Mouse (Mus musculus) stomach, embryonic 16.5 days (tissue): ENCODE measurements around the gene Rrp15. TPM values are rescaled to one million over a fixed set of nuclear protein-coding genes. Genes with fewer than 3 reads are reported as not detected.

Source experiments
- ATAC-seq: fragments of 200-750 bp; cut with Nextera tagmentation; 2 replicates; pipeline ENCODE4 v1.8.0; 2017; ENCODE audit warnings: moderate number of reproducible peaks, moderate TSS enrichment; ENCODE audit not compliant: insufficient read depth, low FRiP score
- H3K27ac ChIP-seq: fragments of 300-500 bp; sonication (generic); 2 replicates; pipeline ENCODE4 v1.5.1; 2014; ENCODE audit warnings: low read length
- H3K27me3 ChIP-seq: fragments of 300-500 bp; sonication (generic); 2 replicates; pipeline ENCODE4 v1.6.1; 2014; ENCODE audit warnings: low read length, control low read depth, mixed read lengths; ENCODE audit not compliant: control insufficient read depth, insufficient read depth
- H3K36me3 ChIP-seq: fragments of 300-500 bp; sonication (generic); 2 replicates; pipeline ENCODE4 v1.6.1; 2014; ENCODE audit warnings: low read length; ENCODE audit not compliant: control insufficient read depth, insufficient read depth
- H3K4me1 ChIP-seq: fragments of 300-500 bp; sonication (generic); 2 replicates; pipeline ENCODE4 v1.6.1; 2014; ENCODE audit warnings: low read length, control low read depth, mixed read lengths; ENCODE audit not compliant: control insufficient read depth, insufficient read depth
- H3K4me2 ChIP-seq: fragments of 300-500 bp; sonication (generic); 2 replicates; pipeline ENCODE4 v1.6.1; 2014; ENCODE audit warnings: low read depth, low read length, mixed read lengths
- H3K4me3 ChIP-seq: fragments of 300-500 bp; sonication (generic); replicated peaks from 2 replicates; pipeline ENCODE4 v1.5.1; 2014; ENCODE audit warnings: mild to moderate bottlenecking, low read length
- H3K9ac ChIP-seq: fragments of 300-500 bp; sonication (generic); 2 replicates; pipeline ENCODE4 v1.6.1; 2014; ENCODE audit warnings: low read length
- H3K9me3 ChIP-seq: fragments of 300-500 bp; sonication (generic); replicated peaks from 2 replicates; pipeline ENCODE4 v1.6.1; 2016; ENCODE audit warnings: low read length, control low read depth; ENCODE audit not compliant: control insufficient read depth
- WGBS: fragments of 180-500 bp; shearing (Covaris S2); extraction: QIAGEN DNeasy Blood & Tissue Kit; methylation state at CpG from one replicate; pipeline ENCODE4 v1.1.7; 2014; 5-methylcytosine and 5-hydroxymethylcytosine counted together
- polyA plus RNA-seq: library from polyadenylated mRNA; unstranded; fragments of >200 nt; fragmentation: Nextera tagmentation; extraction: Ambion mirVana; gene quantifications from 2 replicates; pipeline ENCODE4 v1.2.1, GENCODE M21; 2015

The Rrp15 gene
- polyA plus RNA-seq, 1 experiment from 2014 or later, result 53.7 TPM

- 92% methylated on average over 11 of the region's 11 CpGs for WGBS
- Histone ChIP-seq H3K4me2 (no peak overlapping the region), H3K9ac (no peak overlapping the region), H3K4me3 (no peak overlapping the region), H3K4me1 (no peaks in the 10 kb centered on the region), H3K9me3 (no peaks in the 10 kb centered on the region), H3K36me3 (peaks cover 4% of the 10 kb centered on the region; the same call in 1 of the 2 replicates), H3K27ac (no peak overlapping the region), H3K27me3 (no peaks in the 10 kb centered on the region)
- ATAC-seq, result no peak
Observed at GRCm38 (mm10) chr1:186721166-186721565, 28.0 kb downstream of the Rrp15 start.

DNA sequence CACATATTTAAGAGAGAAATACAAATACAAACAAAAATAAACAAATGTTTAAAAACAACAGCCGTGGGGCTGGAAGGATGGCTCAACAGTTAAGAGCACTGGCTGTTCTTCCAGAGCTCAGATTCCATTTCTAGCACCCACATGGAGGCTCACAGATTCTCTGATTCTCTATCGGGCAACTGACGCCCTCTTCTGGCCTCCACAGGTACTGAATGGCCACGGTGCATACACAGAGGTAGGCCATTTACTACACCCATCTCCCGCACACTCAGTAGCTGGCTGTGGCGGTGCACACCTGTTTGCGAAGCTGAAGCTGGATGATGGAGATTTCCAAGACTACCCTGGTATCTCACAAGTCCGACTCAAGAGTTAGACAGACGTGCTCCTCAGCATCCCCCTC, 29.4 kb downstream of the Rrp15 start:
- Histone ChIP-seq H3K27me3 (no peaks in the 10 kb centered on the region), H3K27ac (no peak overlapping the region), H3K9me3 (no peaks in the 10 kb centered on the region), H3K9ac (no peak overlapping the region), H3K4me2 (no peak overlapping the region), H3K36me3 (peaks cover 4% of the 10 kb centered on the region; the same call in 1 of the 2 replicates), H3K4me1 (no peaks in the 10 kb centered on the region), H3K4me3 (no peak overlapping the region)
- WGBS, result 90% methylated on average over 9 of the region's 9 CpGs
- ATAC-seq, result no peak

DNA sequence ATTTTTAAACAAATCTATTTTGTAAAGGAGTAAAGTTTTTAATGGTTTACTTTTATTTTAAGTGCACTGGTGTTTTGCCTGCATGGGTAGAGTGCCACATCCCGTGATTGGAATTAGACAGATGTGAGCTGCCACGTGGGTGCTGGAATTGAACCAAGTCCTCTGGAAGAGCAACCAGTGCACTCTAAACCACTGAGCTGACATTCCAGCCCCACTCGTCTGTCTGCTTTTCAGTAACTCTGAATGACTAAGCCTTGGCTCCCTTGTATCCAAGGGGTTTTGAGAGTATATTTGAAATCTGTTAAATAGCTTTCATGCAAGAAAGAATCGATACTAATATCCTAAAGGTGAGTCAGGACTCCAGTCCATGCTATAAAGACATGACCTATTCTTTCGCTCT, 30.3 kb downstream of the Rrp15 start:
- no peaks in the 10 kb centered on the region for H3K4me1 ChIP-seq
- no peak overlapping the region for H3K9ac ChIP-seq
- no peak overlapping the region for H3K4me3 ChIP-seq
- ATAC-seq, result no peak
- H3K27ac ChIP-seq, result no peak overlapping the region
- H3K27me3 ChIP-seq, result no peaks in the 10 kb centered on the region
- no peak overlapping the region for H3K4me2 ChIP-seq
- peaks cover 4% of the 10 kb centered on the region; the same call in 1 of the 2 replicates for H3K36me3 ChIP-seq
- no peaks in the 10 kb centered on the region for H3K9me3 ChIP-seq
- 73% methylated on average over 5 of the region's 5 CpGs for WGBS

GRCm38 (mm10) chr1:186714980-186715896, 33.9 kb downstream of the Rrp15 start:
- 69% methylated on average over 17 of the region's 17 CpGs for WGBS
- H3K9ac ChIP-seq, result no peak overlapping the region
- H3K4me2 ChIP-seq, result no peak overlapping the region
- ATAC-seq, result 0 out of 2 replicates have a peak, but pooled peaks have one; percentile 56
- H3K9me3 ChIP-seq, result no peaks in the 10 kb centered on the region
- no peaks in the 10 kb centered on the region for H3K4me1 ChIP-seq
- H3K4me3 ChIP-seq, result no peak overlapping the region
- no peaks in the 10 kb centered on the region for H3K27me3 ChIP-seq
- no peaks in the 10 kb centered on the region for H3K36me3 ChIP-seq
- peak overlapping the region; percentile 39 for H3K27ac ChIP-seq

GRCm38 (mm10) chr1:186714215-186714614, 34.9 kb downstream of the Rrp15 start:
- Histone ChIP-seq H3K9me3 (no peaks in the 10 kb centered on the region), H3K4me2 (no peak overlapping the region), H3K27ac (no peak overlapping the region), H3K4me1 (no peaks in the 10 kb centered on the region), H3K36me3 (no peaks in the 10 kb centered on the region), H3K4me3 (no peak overlapping the region), H3K27me3 (no peaks in the 10 kb centered on the region), H3K9ac (no peak overlapping the region)
- 84% methylated on average over 4 of the region's 4 CpGs for WGBS
- no peak for ATAC-seq

GRCm38 (mm10) chr1:186712802-186713471, 36.2 kb downstream of the Rrp15 start:
- no peak overlapping the region for H3K4me3 ChIP-seq
- ATAC-seq, result no peak
- H3K36me3 ChIP-seq, result no peaks in the 10 kb centered on the region
- WGBS, result 0% methylated on average over 3 of the region's 3 CpGs
- H3K27ac ChIP-seq, result no peak overlapping the region
- no peaks in the 10 kb centered on the region for H3K9me3 ChIP-seq
- no peaks in the 10 kb centered on the region for H3K27me3 ChIP-seq
- H3K4me2 ChIP-seq, result no peak overlapping the region
- no peak overlapping the region for H3K9ac ChIP-seq
- no peaks in the 10 kb centered on the region for H3K4me1 ChIP-seq

DNA sequence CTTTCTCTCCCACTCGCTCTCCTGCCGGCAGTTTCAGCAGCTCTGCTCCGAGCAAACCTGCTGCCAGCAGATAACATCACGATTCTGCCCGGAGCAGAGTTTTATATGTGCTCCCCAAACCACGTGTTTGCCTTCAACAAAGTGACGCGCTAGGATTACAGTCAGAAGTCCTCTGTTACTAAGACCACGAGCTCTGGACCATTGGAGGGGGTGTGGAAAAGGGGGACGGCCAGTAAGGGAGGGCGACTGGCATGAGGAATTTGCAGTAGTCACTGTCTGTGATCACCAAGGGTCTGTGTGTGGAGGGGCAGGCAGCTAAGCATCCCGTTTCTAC, 43.3 kb downstream of the Rrp15 start, which contains the start of gene Tgfb2:
Tgfb2 (minus strand) TSS at position 75 of the 334 bp plus-strand sequence.
- peak within 1 kb of the TSS; percentile 90 for H3K4me2 ChIP-seq
- H3K9me3 ChIP-seq, result no peaks in the 10 kb centered on the region
- H3K4me3 ChIP-seq, result peak within 1 kb of the TSS; percentile 59
- no peaks in the 10 kb centered on the region for H3K36me3 ChIP-seq
- no peaks in the 10 kb centered on the region for H3K27me3 ChIP-seq
- H3K4me1 ChIP-seq, result peaks cover 13% of the 10 kb centered on the region
- 0 out of 2 replicates have a peak, but pooled peaks have one; percentile 15 for ATAC-seq
- WGBS, result 4% methylated on average over 12 of the region's 12 CpGs
- H3K27ac ChIP-seq, result peak within 1 kb of the TSS; percentile 79
- H3K9ac ChIP-seq, result peak within 1 kb of the TSS; percentile 81

- H3K9ac ChIP-seq, result peak overlapping the region; percentile 81
- H3K4me2 ChIP-seq, result peak overlapping the region; percentile 90
- peak; percentile 83 for ATAC-seq
- H3K4me3 ChIP-seq, result peak overlapping the region; percentile 59
- no peaks in the 10 kb centered on the region for H3K36me3 ChIP-seq
- H3K27ac ChIP-seq, result peak overlapping the region; percentile 79
- H3K4me1 ChIP-seq, result peaks cover 13% of the 10 kb centered on the region
- WGBS, result under 1% methylated on average over 65 of the region's 65 CpGs
- H3K9me3 ChIP-seq, result no peaks in the 10 kb centered on the region
- no peaks in the 10 kb centered on the region for H3K27me3 ChIP-seq
Observed at GRCm38 (mm10) chr1:186705203-186705914, 43.8 kb downstream of the Rrp15 start.
